Mouse (Mus musculus) testis, adult 2 months (tissue): ENCODE results near the gene Ubl4a.

ENCODE experiments used
- CTCF ChIP-seq: fragments of 200-500 bp; IDR thresholded peaks from 2 replicates; pipeline ENCODE4 v1.5.1; 2012; ENCODE audit warnings: low read depth, mild to moderate bottlenecking, inconsistent platforms, low read length, moderate library complexity; ENCODE audit not compliant: control insufficient read depth, insufficient read depth, insufficient replicate concordance
- POLR2A ChIP-seq: fragments of 200-500 bp; IDR thresholded peaks from 2 replicates; pipeline ENCODE4 v1.6.1; 2012; ENCODE audit warnings: low read depth, mild to moderate bottlenecking, inconsistent platforms, low read length, moderate library complexity; ENCODE audit not compliant: control insufficient read depth

DNA sequence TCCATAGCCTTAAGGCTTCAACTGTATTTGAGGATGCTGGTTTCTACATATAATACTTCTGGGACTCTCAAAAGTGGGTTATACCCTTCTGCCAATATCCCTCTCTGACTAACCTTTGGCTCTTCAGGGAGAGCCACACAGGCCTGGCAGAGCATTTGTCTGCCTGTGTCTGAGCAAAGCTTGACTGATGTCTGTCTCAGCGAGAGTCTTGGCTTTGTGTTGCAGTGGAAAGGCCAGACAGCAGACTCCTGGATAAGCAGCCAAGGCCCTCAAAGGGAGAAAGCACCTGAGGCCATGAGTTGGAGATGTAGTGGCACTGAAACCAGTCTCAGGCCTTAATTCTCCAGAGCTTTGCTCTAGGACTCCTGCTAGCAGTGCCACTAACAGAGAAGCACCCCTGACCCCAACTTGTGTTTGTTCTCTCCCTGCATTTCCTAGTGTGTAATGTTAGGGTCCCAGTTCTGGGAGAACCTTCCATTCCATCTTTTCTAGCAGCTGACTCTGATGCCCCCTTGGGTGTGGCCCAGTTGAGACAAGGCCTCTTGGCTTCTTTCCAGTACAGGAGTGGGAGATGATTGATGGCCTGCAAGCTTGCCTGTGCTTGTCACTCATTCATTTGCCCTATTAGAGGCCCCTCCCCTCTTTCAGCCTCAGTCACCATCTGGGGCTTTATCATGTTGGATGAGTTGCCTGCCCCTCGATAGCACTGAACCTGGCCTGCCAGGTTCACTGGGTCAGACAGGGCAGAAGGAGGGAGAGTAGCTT lies 42.7 kb downstream of the Ubl4a start:
- TF ChIP-seq CTCF = no peak
- TF ChIP-seq POLR2A = no peak
